Mouse (Mus musculus) MEL (cell line): ENCODE data around the gene Tex19.2. TPM values are rescaled to one million over a fixed set of nuclear protein-coding genes. Genes with fewer than 3 reads are reported as not detected.

Source experiments
- DNase-seq: peaks from one replicate; pipeline ENCODE4 v3.0.0; 2011; ENCODE audit warnings: low read depth, low spot score
- H3K27ac ChIP-seq: 2 replicates; pipeline ENCODE4 v1.5.1; 2012; ENCODE audit warnings: low read depth, mild to moderate bottlenecking, control low read depth, low read length, moderate library complexity; ENCODE audit not compliant: control insufficient read depth
- H3K27me3 ChIP-seq, 2 experiments: fragments of 150-350 bp in 1 of 2; sonication (generic) in 1 of 2; 2 replicates each; pipeline ENCODE4 v1.6.1; 2012; ENCODE audit warnings: low read length in 2 of 2, mild to moderate bottlenecking in 2 of 2, improper control_type of control experiment in 1 of 2, moderate library complexity in 1 of 2; ENCODE audit not compliant: insufficient read depth in 2 of 2, control insufficient read depth in 1 of 2
- H3K36me3 ChIP-seq, 2 experiments: 2 replicates each; pipeline ENCODE4 v1.6.1; 2012 to 2014; ENCODE audit warnings: low read length in 2 of 2, improper control_type of control experiment in 1 of 2, inconsistent platforms in 1 of 2, mild to moderate bottlenecking in 1 of 2; ENCODE audit not compliant: insufficient read depth in 2 of 2, control insufficient read depth in 1 of 2
- H3K4me1 ChIP-seq, 2 experiments: fragments of 150-350 bp in 1 of 2; sonication (generic) in 1 of 2; 2 replicates each; pipeline ENCODE4 v1.6.1; 2012; ENCODE audit warnings: low read length in 2 of 2, improper control_type of control experiment in 1 of 2, mild to moderate bottlenecking in 1 of 2; ENCODE audit not compliant: insufficient read depth in 2 of 2, control insufficient read depth in 1 of 2
- H3K4me3 ChIP-seq, 2 experiments: fragments of 150-350 bp in 1 of 2; sonication (generic) in 1 of 2; 2 replicates each; pipeline ENCODE4 v1.5.1; 2012; ENCODE audit warnings: low read depth in 2 of 2, low read length in 2 of 2, mild to moderate bottlenecking in 2 of 2, moderate library complexity in 2 of 2, control low read depth in 1 of 2, improper control_type of control experiment in 1 of 2; ENCODE audit not compliant: control insufficient read depth in 1 of 2, insufficient read depth in 1 of 2
- H3K79me2 ChIP-seq: 2 replicates; pipeline ENCODE4 v1.6.1; 2012; ENCODE audit warnings: mild to moderate bottlenecking, low read length, moderate library complexity; ENCODE audit not compliant: control insufficient read depth, poor library complexity, insufficient read depth
- H3K9ac ChIP-seq: 2 replicates; pipeline ENCODE4 v1.6.1; 2012; ENCODE audit warnings: low read depth, mild to moderate bottlenecking, control low read depth, low read length, moderate library complexity; ENCODE audit not compliant: control insufficient read depth, poor library complexity, severe bottlenecking
- H3K9me3 ChIP-seq: fragments of 150-350 bp; sonication (generic); replicated peaks from 2 replicates; pipeline ENCODE4 v1.6.1; 2012; ENCODE audit warnings: mild to moderate bottlenecking, low read length, improper control_type of control experiment, moderate library complexity; ENCODE audit not compliant: insufficient read depth
- BHLHE40 ChIP-seq: IDR thresholded peaks from 2 replicates; pipeline ENCODE4 v1.6.1; 2012; ENCODE audit warnings: low read depth, mild to moderate bottlenecking, inconsistent platforms, low read length, improper control_type of control experiment, borderline replicate concordance
- CHD1 ChIP-seq: IDR thresholded peaks from 2 replicates; pipeline ENCODE4 v1.6.1; 2012; ENCODE audit warnings: low read depth, mild to moderate bottlenecking, inconsistent platforms, low read length, improper control_type of control experiment
- CHD2 ChIP-seq: IDR thresholded peaks from 2 replicates; pipeline ENCODE4 v1.6.1; 2011; ENCODE audit warnings: low read length, improper control_type of control experiment
- CTCF ChIP-seq, 3 experiments: IDR thresholded peaks in 2 of 3; conservative IDR thresholded peaks in 1 of 3; 2 replicates each; pipeline ENCODE4 v1.5.1; 2011 to 2012; ENCODE audit warnings: low read length in 3 of 3, low read depth in 2 of 3, mild to moderate bottlenecking in 2 of 3, improper control_type of control experiment in 1 of 3, inconsistent platforms in 1 of 3, mixed read lengths in 1 of 3, moderate library complexity in 1 of 3; ENCODE audit not compliant: control insufficient read depth in 1 of 3, insufficient read depth in 1 of 3, poor library complexity in 1 of 3, severe bottlenecking in 1 of 3
- EP300 ChIP-seq, 2 experiments: IDR thresholded peaks; 2 replicates each; pipeline ENCODE4 v1.6.1; 2011; ENCODE audit warnings: improper control_type of control experiment in 2 of 2, low read length in 2 of 2, low read depth in 1 of 2, mild to moderate bottlenecking in 1 of 2
- ETS1 ChIP-seq: IDR thresholded peaks from 2 replicates; pipeline ENCODE4 v1.6.1; 2012; ENCODE audit warnings: low read depth, mild to moderate bottlenecking, inconsistent platforms, low read length, improper control_type of control experiment, moderate library complexity
- GATA1 ChIP-seq: IDR thresholded peaks from 2 replicates; pipeline ENCODE4 v1.6.1; 2011; ENCODE audit warnings: low read depth, low read length, improper control_type of control experiment
- HCFC1 ChIP-seq: IDR thresholded peaks from 2 replicates; pipeline ENCODE4 v1.6.1; 2012; ENCODE audit warnings: low read depth, mild to moderate bottlenecking, inconsistent platforms, low read length, improper control_type of control experiment, moderate library complexity
- JUND ChIP-seq: IDR thresholded peaks from 2 replicates; pipeline ENCODE4 v1.6.1; 2011; ENCODE audit warnings: low read depth, mild to moderate bottlenecking, improper control_type of control experiment, low read length
- KAT2A ChIP-seq: conservative IDR thresholded peaks from 2 replicates; pipeline ENCODE4 v1.6.1; 2012; ENCODE audit warnings: low read depth, low read length, improper control_type of control experiment, inconsistent platforms
- MAFK ChIP-seq: IDR thresholded peaks from 2 replicates; pipeline ENCODE4 v1.6.1; 2011; ENCODE audit warnings: low read depth, mild to moderate bottlenecking, low read length, improper control_type of control experiment, borderline replicate concordance
- MAX ChIP-seq: IDR thresholded peaks from 2 replicates; pipeline ENCODE4 v1.6.1; 2011; ENCODE audit warnings: low read length, improper control_type of control experiment
- MAZ ChIP-seq: IDR thresholded peaks from 2 replicates; pipeline ENCODE4 v1.6.1; 2012; ENCODE audit warnings: low read depth, mild to moderate bottlenecking, inconsistent platforms, low read length, improper control_type of control experiment
- MEF2A ChIP-seq: IDR thresholded peaks from 2 replicates; pipeline ENCODE4 v1.6.1; 2014; ENCODE audit warnings: low read depth, mild to moderate bottlenecking, inconsistent platforms, low read length, improper control_type of control experiment; ENCODE audit not compliant: poor library complexity, insufficient replicate concordance, severe bottlenecking; ENCODE audit errors: extremely low read depth
- MXI1 ChIP-seq: IDR thresholded peaks from 2 replicates; pipeline ENCODE4 v1.6.1; 2011; ENCODE audit warnings: mild to moderate bottlenecking, low read depth, low read length, improper control_type of control experiment
- POLR2AphosphoS5 ChIP-seq: IDR thresholded peaks from 2 replicates; pipeline ENCODE4 v1.6.1; 2012; ENCODE audit warnings: low read depth, borderline replicate concordance, mild to moderate bottlenecking, inconsistent platforms, low read length, moderate library complexity, mixed read lengths
- RAD21 ChIP-seq: IDR thresholded peaks from 2 replicates; pipeline ENCODE4 v1.6.1; 2011; ENCODE audit warnings: mild to moderate bottlenecking, low read depth, low read length, improper control_type of control experiment
- RCOR1 ChIP-seq: IDR thresholded peaks from 2 replicates; pipeline ENCODE4 v1.6.1; 2012; ENCODE audit warnings: low read depth, mild to moderate bottlenecking, inconsistent platforms, low read length, improper control_type of control experiment
- SIN3A ChIP-seq: IDR thresholded peaks from 2 replicates; pipeline ENCODE4 v1.6.1; 2012; ENCODE audit warnings: low read length, improper control_type of control experiment, inconsistent platforms
- SMC3 ChIP-seq: IDR thresholded peaks from 2 replicates; pipeline ENCODE4 v1.6.1; 2011; ENCODE audit warnings: low read depth, low read length, improper control_type of control experiment
- TBP ChIP-seq: IDR thresholded peaks from 2 replicates; pipeline ENCODE4 v1.8.0; 2011; ENCODE audit warnings: low read depth, low read length, improper control_type of control experiment
- UBTF ChIP-seq: IDR thresholded peaks from 2 replicates; pipeline ENCODE4 v1.6.1; 2012; ENCODE audit warnings: low read depth, mild to moderate bottlenecking, inconsistent platforms, low read length, improper control_type of control experiment, moderate library complexity, borderline replicate concordance; ENCODE audit not compliant: insufficient read depth
- ZC3H11A ChIP-seq: IDR thresholded peaks from 2 replicates; pipeline ENCODE4 v1.6.1; 2012; ENCODE audit warnings: low read depth, mild to moderate bottlenecking, inconsistent platforms, low read length, improper control_type of control experiment
- ZKSCAN1 ChIP-seq: IDR thresholded peaks from 2 replicates; pipeline ENCODE4 v1.6.1; 2012; ENCODE audit warnings: low read depth, mild to moderate bottlenecking, inconsistent platforms, low read length, improper control_type of control experiment, moderate library complexity
- ZMIZ1 ChIP-seq: IDR thresholded peaks from 2 replicates; pipeline ENCODE4 v1.6.1; 2012; ENCODE audit warnings: low read depth, mild to moderate bottlenecking, inconsistent platforms, low read length, improper control_type of control experiment, moderate library complexity
- polyA plus RNA-seq, 2 experiments: library from polyadenylated mRNA; stranded (reverse) in 1 of 2; unstranded in 1 of 2; fragments of >175 nt in 1 of 2; fragments of >200 nt in 1 of 2; gene quantifications; 2 replicates each; pipeline versions ENCODE4 v1.2.1 to v1.2.4; 2012; ENCODE audit warnings: low replicate concordance in 2 of 2, low read depth in 1 of 2; ENCODE audit not compliant: insufficient read length in 2 of 2, insufficient read depth in 1 of 2, missing spikeins in 1 of 2
- total RNA-seq: library from RNA; depleted of rRNA; stranded (reverse); fragments of 300-350 nt; gene quantifications from 2 replicates; pipeline ENCODE4 v1.2.3, GENCODE M21; 2012

The Tex19.2 gene
- total and polyA plus RNA-seq, 3 experiments = 34.5 to 45.7 TPM; not detected in 1

GRCm38 (mm10) chr11:121137682-121138081 is 19.2 kb upstream of the Tex19.2 start:
- Histone ChIP-seq H3K4me3 (no peak overlapping the region), H3K9me3 (no peaks in the 10 kb centered on the region)
- TF ChIP-seq MAZ = no peak
- no peak for TF ChIP-seq TBP
- TF ChIP-seq, all 39 proteins: peak for 0
- H3K27ac ChIP-seq = no peak overlapping the region
- no peak for DNase-seq
- H3K79me2 ChIP-seq = no peaks in the 10 kb centered on the region
- H3K36me3 ChIP-seq = no peaks in the 10 kb centered on the region
- H3K9ac ChIP-seq = no peak overlapping the region
- H3K27me3 ChIP-seq = peaks cover 5 to 28% of the 10 kb centered on the region in 2 experiments
- H3K4me1 ChIP-seq = peaks cover 0 to 3% of the 10 kb centered on the region in 2 experiments; a peak in 1 of 4 replicates

GRCm38 (mm10) chr11:121134600-121134999 is 16.1 kb upstream of the Tex19.2 start:
- no peak for DNase-seq
- H3K9ac ChIP-seq = no peak overlapping the region
- H3K4me1 ChIP-seq = peaks cover 0 to 3% of the 10 kb centered on the region in 2 experiments; a peak in 1 of 4 replicates
- no peak overlapping the region for H3K4me3 ChIP-seq
- no peaks in the 10 kb centered on the region for H3K9me3 ChIP-seq
- no peak for TF ChIP-seq MXI1
- no peak for TF ChIP-seq JUND
- TF ChIP-seq MAZ = no peak
- TF ChIP-seq MAX = no peak
- no peak for TF ChIP-seq BHLHE40
- TF ChIP-seq UBTF = no peak
- no peak for TF ChIP-seq HCFC1
- no peak for TF ChIP-seq MEF2A
- no peak for TF ChIP-seq ZC3H11A
- no peak overlapping the region for H3K27ac ChIP-seq
- no peaks in the 10 kb centered on the region for H3K36me3 ChIP-seq
- no peaks in the 10 kb centered on the region for H3K79me2 ChIP-seq
- H3K27me3 ChIP-seq = peaks cover 5 to 28% of the 10 kb centered on the region in 2 experiments

GRCm38 (mm10) chr11:121129616-121130015 is 11.1 kb upstream of the Tex19.2 start:
- no peaks in the 10 kb centered on the region for H3K9me3 ChIP-seq
- H3K79me2 ChIP-seq = no peaks in the 10 kb centered on the region
- no peak overlapping the region for H3K4me3 ChIP-seq
- no peak for DNase-seq
- no peak for TF ChIP-seq ETS1
- no peak for TF ChIP-seq CTCF (IDR thresholded peaks at IDR 0.05 in 2 of 3, conservative IDR thresholded peaks at IDR 0.05 in 1 of 3; ENCODE audit: control insufficient read depth in 1 of 3, insufficient read depth in 1 of 3, low read depth in 2 of 3, low read length in 3 of 3, poor library complexity in 1 of 3, severe bottlenecking in 1 of 3)
- TF ChIP-seq ZMIZ1 = no peak
- TF ChIP-seq KAT2A = no peak
- no peak for TF ChIP-seq MXI1
- TF ChIP-seq MAZ = no peak
- TF ChIP-seq CHD2 = no peak
- TF ChIP-seq MAFK = no peak
- TF ChIP-seq CHD1 = no peak
- no peak for TF ChIP-seq BHLHE40
- TF ChIP-seq SMC3 = no peak
- TF ChIP-seq MEF2A = no peak
- TF ChIP-seq ZKSCAN1 = no peak
- no peak for TF ChIP-seq EP300 (IDR thresholded peaks at IDR 0.05; ENCODE audit: low read depth in 1 of 2, low read length in 2 of 2)
- TF ChIP-seq JUND = no peak
- no peak for TF ChIP-seq SIN3A
- no peak for TF ChIP-seq RAD21
- TF ChIP-seq POLR2AphosphoS5 = no peak
- no peak for TF ChIP-seq RCOR1
- TF ChIP-seq GATA1 = no peak
- peaks cover under 1 to 13% of the 10 kb centered on the region in 2 experiments for H3K27me3 ChIP-seq
- peaks cover 5 to 7% of the 10 kb centered on the region in 2 experiments for H3K4me1 ChIP-seq
- H3K27ac ChIP-seq = no peak overlapping the region
- H3K9ac ChIP-seq = no peak overlapping the region
- H3K36me3 ChIP-seq = peaks cover 0 to 9% of the 10 kb centered on the region in 2 experiments; a peak in 2 of 4 replicates
